Mouse (Mus musculus) kidney, postnatal 25 days (tissue): ENCODE data around the gene Pcnx2.

ENCODE experiments used
- DNase-seq, 2 experiments: peaks; one replicate each; pipeline ENCODE4 v3.0.0; 2021; ENCODE audit warnings: mixed read lengths in 2 of 2

Pcnx2 gene

GRCm38 (mm10) chr8:125816742-125817141 is 81.4 kb downstream of the Pcnx2 start:
- DNase-seq: no peak

DNA sequence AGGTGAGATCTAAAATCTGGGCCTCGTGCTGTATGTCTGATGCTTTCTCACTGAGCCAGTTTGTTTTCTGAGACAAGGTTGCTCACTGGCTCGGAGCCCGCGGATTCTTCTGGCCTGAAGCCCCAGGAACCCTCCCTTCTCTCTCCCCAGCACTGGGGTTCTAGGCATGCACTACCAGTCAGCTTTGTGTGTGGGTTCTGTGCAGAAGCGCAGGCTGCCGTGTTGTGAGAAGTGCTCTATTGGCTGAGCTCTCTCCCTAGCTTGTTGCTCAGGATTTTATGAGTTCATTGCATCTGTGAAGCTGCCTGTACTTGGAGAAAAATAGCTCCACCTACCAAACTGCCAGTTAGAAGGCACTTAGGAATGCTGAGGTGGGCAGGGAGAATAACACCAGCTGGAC is 89.3 kb downstream of the Pcnx2 start:
- DNase-seq: no peak

DNA sequence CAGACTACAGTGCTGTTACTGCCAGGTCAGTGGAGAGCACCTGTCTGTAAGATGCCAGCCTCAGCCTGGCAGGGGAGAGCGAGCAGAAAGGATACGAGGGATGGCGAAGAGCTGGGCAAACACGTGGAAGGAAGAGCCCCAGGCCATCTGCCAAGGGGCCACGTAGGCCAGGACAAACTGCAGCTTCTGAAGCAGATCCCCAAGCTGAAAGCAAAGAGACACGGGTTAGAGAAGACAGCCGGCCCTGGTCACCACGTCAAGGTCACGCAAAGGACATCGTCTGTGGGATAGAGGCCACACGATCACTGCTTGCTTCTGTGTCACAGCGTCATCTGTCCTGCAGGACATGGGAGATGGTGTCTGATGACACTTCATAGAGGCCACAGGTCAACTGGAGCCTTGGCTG is 90.2 kb downstream of the Pcnx2 start:
- no peak for DNase-seq

GRCm38 (mm10) chr8:125806459-125806858 is 91.7 kb downstream of the Pcnx2 start:
- DNase-seq: no peak

DNA sequence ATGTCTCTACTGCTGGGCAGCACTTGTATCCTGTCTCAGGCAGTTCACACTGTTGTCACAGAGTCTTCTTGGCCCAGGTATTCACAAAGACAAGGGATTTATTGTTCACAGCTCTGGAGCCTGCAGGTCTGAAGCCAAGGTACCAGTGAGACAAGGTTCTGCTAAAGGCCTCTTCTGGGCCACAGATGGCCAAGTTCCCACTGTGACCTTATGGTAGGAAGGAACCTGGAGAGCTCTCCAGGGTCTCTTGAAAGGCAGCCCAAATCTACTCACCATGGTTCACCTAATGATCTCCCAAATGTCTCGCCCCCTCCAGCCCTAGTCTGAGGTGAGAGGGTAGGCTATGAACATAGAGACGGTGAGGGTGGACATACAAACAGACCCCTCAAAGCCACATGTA is 101.1 kb downstream of the Pcnx2 start:
- no peak for DNase-seq

- no peak for DNase-seq
Measured at GRCm38 (mm10) chr8:125795341-125795740, 102.8 kb downstream of the Pcnx2 start.

DNA sequence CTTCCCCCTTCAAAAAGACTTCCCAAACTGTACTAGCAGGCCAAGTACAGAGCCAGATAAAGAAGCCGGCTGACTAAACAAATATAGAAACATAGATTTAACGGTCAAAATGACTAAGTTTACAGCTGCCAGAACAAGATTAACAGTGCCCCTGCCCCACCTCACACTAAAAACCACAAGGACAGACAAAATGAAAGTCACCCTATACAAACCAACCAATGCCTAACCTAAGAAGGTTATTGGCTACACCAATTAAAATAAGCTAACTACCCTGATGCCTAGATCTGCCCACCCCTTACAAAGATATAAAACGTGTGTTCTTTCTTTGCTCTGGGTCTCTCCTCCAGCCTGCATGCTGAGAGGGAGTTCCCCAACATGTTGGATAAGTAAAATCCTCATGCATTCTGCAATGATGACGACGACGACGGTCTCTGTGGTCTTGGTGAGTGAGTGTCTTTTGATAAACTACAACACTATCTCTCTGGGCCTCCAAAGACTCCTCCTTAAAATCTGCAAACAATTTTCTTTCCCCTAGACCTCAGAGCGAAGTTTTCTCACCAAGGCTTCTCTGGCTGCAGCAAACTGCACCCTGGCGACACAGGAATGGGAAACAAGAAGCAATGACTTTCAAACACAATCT is 105.2 kb downstream of the Pcnx2 start:
- no peak for DNase-seq

- no peak for DNase-seq
Measured at GRCm38 (mm10) chr8:125786886-125787285, 111.2 kb downstream of the Pcnx2 start.

GRCm38 (mm10) chr8:125782161-125782560 is 116.0 kb downstream of the Pcnx2 start:
- peak in 1 of 2 experiments; percentile 56 for DNase-seq

- no peak for DNase-seq
Measured at GRCm38 (mm10) chr8:125779656-125780055, 118.5 kb downstream of the Pcnx2 start.

DNA sequence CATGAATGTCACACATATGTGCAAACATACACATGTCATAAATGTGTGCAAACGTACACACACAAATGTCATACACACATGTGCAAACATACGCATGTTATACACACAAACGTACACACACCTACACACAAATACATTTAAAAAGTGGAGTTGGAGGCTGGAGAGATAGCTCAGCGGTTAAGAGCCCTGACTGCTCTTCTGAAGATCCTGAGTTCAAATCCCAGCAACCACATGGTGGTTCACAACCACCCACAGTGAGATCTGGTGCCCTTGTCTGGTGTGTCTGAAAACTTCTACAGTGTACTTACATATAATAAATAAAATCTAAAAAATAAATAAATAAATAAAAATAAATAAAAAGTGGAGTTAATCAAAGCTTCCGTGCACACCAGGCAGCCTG is 119.2 kb downstream of the Pcnx2 start:
- no peak for DNase-seq

- DNase-seq: no peak
Measured at GRCm38 (mm10) chr8:125777478-125778164, 120.5 kb downstream of the Pcnx2 start.

- peak in 1 of 2 experiments; percentile 53 for DNase-seq
Measured at GRCm38 (mm10) chr8:125776800-125777199, 121.3 kb downstream of the Pcnx2 start.

DNA sequence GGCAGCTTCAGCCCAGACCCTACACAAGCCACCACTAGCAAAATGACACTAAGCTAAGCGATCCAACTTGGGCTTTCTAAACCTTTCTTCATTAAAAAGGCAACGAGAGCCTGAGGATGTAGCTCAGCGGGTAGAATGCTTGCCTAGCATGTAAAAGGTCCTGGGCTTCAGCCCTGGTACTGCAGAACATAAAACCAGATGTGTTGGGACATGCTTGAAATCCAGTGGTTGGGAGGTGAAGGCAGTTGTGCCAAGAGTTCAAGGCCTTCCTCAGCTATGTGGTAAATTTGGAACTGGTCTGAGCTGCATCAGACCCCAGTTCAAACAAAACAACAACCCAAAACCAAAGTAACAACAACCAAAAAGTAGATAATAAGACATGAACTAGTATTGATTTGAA is 121.8 kb downstream of the Pcnx2 start:
- no peak for DNase-seq

GRCm38 (mm10) chr8:125775031-125775430 is 123.1 kb downstream of the Pcnx2 start:
- DNase-seq: no peak

DNA sequence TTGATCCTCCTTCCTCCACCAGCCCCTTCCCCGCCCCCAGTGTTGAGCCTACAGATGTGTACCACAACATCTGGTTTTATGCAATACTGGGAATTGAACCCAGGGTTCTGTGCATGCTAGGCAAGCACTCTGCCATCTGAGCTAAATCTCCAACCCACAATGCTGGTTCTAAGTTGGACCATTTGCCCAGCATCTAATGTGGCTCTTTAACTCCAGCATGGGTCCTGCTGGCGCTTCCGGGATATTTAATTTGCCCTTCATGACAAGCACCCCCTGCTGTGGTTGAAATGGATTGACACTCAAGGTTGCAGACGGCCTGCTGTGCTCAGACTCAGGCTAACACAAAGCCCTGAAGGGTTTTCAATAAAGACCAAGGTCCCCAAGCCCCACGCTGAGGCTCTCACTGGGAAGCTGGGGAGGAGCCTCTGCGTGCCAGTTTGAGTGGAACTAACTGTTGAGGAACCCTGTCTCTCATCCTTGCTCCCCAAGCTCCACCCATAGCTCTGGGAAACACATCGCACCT is 124.8 kb downstream of the Pcnx2 start:
- no peak for DNase-seq

GRCm38 (mm10) chr8:125772300-125772699 is 125.8 kb downstream of the Pcnx2 start:
- no peak for DNase-seq

DNA sequence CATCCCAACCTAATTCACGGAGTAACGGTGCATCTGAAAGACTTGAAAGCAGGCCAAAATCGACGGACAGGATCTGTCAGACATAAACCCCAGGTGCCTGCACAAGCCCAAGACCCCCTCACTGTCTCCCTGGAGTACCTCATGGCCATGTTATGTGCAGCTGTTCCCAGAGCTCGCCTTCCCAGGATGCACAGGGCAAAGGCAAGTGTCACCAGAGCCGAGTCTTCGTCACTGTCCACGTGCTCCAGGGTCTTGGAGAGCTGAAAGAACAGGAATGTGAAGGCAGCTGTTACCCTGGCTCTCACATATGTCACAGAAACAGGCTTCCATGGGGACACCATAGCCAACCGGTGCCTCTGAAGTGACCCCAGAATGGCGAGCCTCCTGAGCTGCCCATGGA is 130.0 kb downstream of the Pcnx2 start:
- no peak for DNase-seq

- DNase-seq: no peak
Measured at GRCm38 (mm10) chr8:125763066-125763786, 134.9 kb downstream of the Pcnx2 start.

DNA sequence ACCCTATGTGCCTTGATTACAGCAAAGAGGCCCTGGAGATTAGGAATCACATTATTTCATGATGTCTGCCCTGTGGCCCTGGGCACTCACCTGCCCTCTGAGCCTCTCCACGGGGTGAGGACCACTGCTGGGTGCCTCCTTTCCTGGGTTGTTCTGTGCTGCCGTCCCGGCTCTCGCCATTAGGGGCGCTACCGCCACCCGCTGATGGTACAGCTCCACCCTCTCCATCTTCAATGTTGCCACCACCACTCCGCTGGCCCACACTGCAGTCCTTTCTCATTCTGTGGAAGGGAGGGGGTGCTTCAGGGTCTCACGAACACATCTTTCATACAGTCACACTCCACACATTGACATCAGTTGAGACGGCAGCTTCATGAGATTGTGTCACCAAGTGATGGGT is 139.1 kb downstream of the Pcnx2 start:
- DNase-seq: peak in 1 of 2 experiments; percentile 56

DNA sequence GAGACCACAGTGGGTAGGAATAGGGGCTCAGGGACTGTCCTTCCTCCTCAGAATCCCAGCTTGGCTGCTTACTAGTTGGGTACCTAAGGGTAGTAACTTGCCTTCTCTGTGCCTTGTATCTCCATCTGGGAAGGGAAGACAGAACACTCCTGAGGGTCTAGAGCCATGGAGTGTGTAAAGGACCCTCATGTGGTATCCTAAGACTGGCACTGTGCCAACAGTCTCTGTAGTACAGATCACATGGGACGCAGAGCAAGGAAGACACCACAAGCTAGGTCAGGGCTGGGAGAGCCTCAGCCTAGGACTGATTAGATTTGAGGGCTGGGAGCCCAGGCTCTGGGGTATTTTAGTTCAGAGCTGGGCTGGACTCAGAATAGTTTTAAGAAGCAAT is 141.0 kb downstream of the Pcnx2 start:
- DNase-seq: no peak

- DNase-seq: no peak
Measured at GRCm38 (mm10) chr8:125756391-125757105, 141.6 kb downstream of the Pcnx2 start.

DNA sequence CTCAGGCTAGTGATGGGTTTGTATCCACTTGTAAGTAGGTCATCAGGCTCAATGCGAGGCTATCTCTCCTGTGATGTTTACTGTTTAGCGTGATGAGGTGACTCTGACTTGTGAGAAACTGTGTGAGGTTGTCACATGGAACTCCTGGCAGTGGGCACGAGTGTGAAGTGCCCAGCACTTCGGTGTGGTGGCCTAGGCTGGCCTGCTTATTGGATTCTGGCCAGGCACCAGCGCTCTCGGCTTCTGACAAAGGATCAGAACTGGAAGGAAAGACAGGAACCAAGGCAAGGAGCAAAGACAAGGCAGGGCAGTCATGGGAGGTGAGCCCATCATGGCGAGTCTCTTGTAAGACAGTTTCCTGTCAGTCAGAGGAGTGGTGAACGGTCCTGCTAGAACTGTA is 142.2 kb downstream of the Pcnx2 start:
- no peak for DNase-seq
